ENCODE assay signal across 8 mouse cellular contexts in the genomic region with DNA sequence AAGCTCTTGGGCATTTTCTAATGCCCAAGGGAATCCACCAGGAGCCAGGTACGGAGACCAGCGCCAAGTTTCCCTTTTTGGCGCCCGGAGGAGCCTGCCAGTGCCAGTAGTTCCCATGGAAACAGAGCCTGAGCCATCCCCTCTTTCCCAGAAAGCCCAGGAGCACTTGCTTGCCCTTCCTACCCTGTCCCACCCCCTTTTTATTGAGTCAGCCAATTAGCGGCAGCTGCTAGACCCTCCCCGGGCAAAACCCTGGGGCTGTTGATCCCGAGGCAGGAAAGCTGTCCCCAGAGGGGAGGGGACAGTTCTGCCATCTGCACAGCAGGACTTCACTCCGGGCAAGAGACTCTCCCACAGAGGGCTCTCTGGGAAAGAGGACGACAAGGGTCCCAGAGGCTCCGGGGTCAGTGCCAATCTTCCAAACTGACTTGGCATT. TPM values are rescaled to one million over a fixed set of nuclear protein-coding genes. Genes with fewer than 3 reads are reported as not detected.
DNase-seq lines count a peak whose midpoint lies in the region; ATAC-seq and TF ChIP-seq lines count a peak whose summit lies in the region.

TSS of gene Kcnip3 (minus strand) at position 89 of the 436 bp plus-strand sequence.

- H3K4me3 ChIP-seq in ES-Bruce4 (ENCODE audit: low read depth, low read length): peak within 1 kb of the TSS; percentile 18; the same call in 1 of the 2 replicates
- H3K4me3 ChIP-seq in embryonic facial prominence, embryonic 12.5 days: peak within 1 kb of the TSS; percentile 26
- H3K4me3 ChIP-seq in intestine, embryonic 14.5 days (ENCODE audit: low read depth, low read length): peak within 1 kb of the TSS; percentile 34
- 0 out of 2 replicates have a peak within 1 kb of the TSS, but pooled peaks have one; percentile 5 for H3K4me3 ChIP-seq in liver, embryonic 12.5 days

- no peaks in the 10 kb centered on the region for H3K27me3 ChIP-seq in ES-Bruce4 (ENCODE audit: control insufficient read depth, insufficient read depth, low read length, poor library complexity, severe bottlenecking)
- H3K27me3 ChIP-seq in embryonic facial prominence, embryonic 12.5 days: no peaks in the 10 kb centered on the region
- H3K27me3 ChIP-seq in intestine, embryonic 14.5 days (replicated peaks; ENCODE audit: control insufficient read depth, insufficient read depth, low read length): no peaks in the 10 kb centered on the region
- H3K27me3 ChIP-seq in liver, embryonic 12.5 days (replicated peaks): peaks cover 33% of the 10 kb centered on the region

- H3K27ac ChIP-seq in ES-Bruce4 (ENCODE audit: insufficient read depth, low read length): no peak within 1 kb of the TSS
- H3K27ac ChIP-seq in embryonic facial prominence, embryonic 12.5 days: 0 out of 2 replicates have a peak within 1 kb of the TSS, but pooled peaks have one; percentile 27
- H3K27ac ChIP-seq in intestine, embryonic 14.5 days (ENCODE audit: low read depth): no peak within 1 kb of the TSS
- no peak within 1 kb of the TSS for H3K27ac ChIP-seq in liver, embryonic 12.5 days

- H3K9me3 ChIP-seq in ES-Bruce4 (replicated peaks; ENCODE audit: control insufficient read depth, insufficient read depth, low read length, poor library complexity, severe bottlenecking): no peaks in the 10 kb centered on the region
- H3K9me3 ChIP-seq in embryonic facial prominence, embryonic 12.5 days: no peaks in the 10 kb centered on the region
- no peaks in the 10 kb centered on the region for H3K9me3 ChIP-seq in intestine, embryonic 14.5 days (ENCODE audit: control insufficient read depth, low read length)
- H3K9me3 ChIP-seq in liver, embryonic 12.5 days (replicated peaks): no peaks in the 10 kb centered on the region

- no peak for TF ChIP-seq POLR2A in ES-Bruce4 (IDR thresholded peaks at IDR 0.05; ENCODE audit: insufficient read depth, low read length)

- H3K4me1 ChIP-seq in ES-Bruce4 (ENCODE audit: control insufficient read depth, insufficient read depth, low read length): no peaks in the 10 kb centered on the region
- peaks cover 15% of the 10 kb centered on the region; the same call in 1 of the 2 replicates for H3K4me1 ChIP-seq in embryonic facial prominence, embryonic 12.5 days
- peaks cover 15% of the 10 kb centered on the region; the same call in 1 of the 2 replicates for H3K4me1 ChIP-seq in intestine, embryonic 14.5 days (replicated peaks; ENCODE audit: control insufficient read depth, insufficient read depth, low read length)
- H3K4me1 ChIP-seq in liver, embryonic 12.5 days: peaks cover 15% of the 10 kb centered on the region; the same call in 1 of the 2 replicates

- TF ChIP-seq CTCF in ES-Bruce4 (IDR thresholded peaks at IDR 0.05; ENCODE audit: low read depth, low read length): no peak

- H3K9ac ChIP-seq in ES-Bruce4 (ENCODE audit: low read depth, poor library complexity, severe bottlenecking): no peak within 1 kb of the TSS
- peak within 1 kb of the TSS; percentile 29 for H3K9ac ChIP-seq in embryonic facial prominence, embryonic 12.5 days
- peak within 1 kb of the TSS; percentile 34 for H3K9ac ChIP-seq in intestine, embryonic 14.5 days (ENCODE audit: low read length)
- no peak within 1 kb of the TSS for H3K9ac ChIP-seq in liver, embryonic 12.5 days

- peak; percentile 83 for DNase-seq in MN1 (ENCODE audit: low spot score)
- DNase-seq in intestine, embryonic 14.5 days (ENCODE audit: low spot score): peak; percentile 55
- DNase-seq in right cerebral cortex, adult 2 months (ENCODE audit: low spot score in 2 of 2): peak; percentile 72 to 86
- DNase-seq in gastrocnemius, postnatal 14 days: no peak
- DNase-seq in gastrocnemius, postnatal 25 days: no peak

- intact Hi-C loops in gastrocnemius, postnatal 14 days (cut with DNase I; ENCODE audit: low total_unique reads): no loop called here

- ATAC-seq in embryonic facial prominence, embryonic 12.5 days (ENCODE audit: insufficient number of reproducible peaks, insufficient read depth, low FRiP score, low TSS enrichment): no peak
- peak; percentile 56; the same call in 1 of the 2 replicates for ATAC-seq in intestine, embryonic 14.5 days (replicated peaks; ENCODE audit: low FRiP score, low TSS enrichment, low read depth)
- no peak for ATAC-seq in liver, embryonic 12.5 days

- no peaks in the 10 kb centered on the region for H3K36me3 ChIP-seq in ES-Bruce4 (ENCODE audit: control insufficient read depth, insufficient read depth, low read length, poor library complexity, severe bottlenecking)
- no peaks in the 10 kb centered on the region for H3K36me3 ChIP-seq in embryonic facial prominence, embryonic 12.5 days
- no peaks in the 10 kb centered on the region for H3K36me3 ChIP-seq in intestine, embryonic 14.5 days (ENCODE audit: control insufficient read depth, insufficient read depth, low read length)
- no peaks in the 10 kb centered on the region for H3K36me3 ChIP-seq in liver, embryonic 12.5 days

- peak within 1 kb of the TSS; percentile 50 for H3K4me2 ChIP-seq in embryonic facial prominence, embryonic 12.5 days (replicated peaks)
- H3K4me2 ChIP-seq in intestine, embryonic 14.5 days (ENCODE audit: low read length): peak within 1 kb of the TSS; percentile 53
- peak within 1 kb of the TSS; percentile 27 for H3K4me2 ChIP-seq in liver, embryonic 12.5 days

- WGBS in embryonic facial prominence, embryonic 12.5 days: 2% methylated on average over 10 of the region's 10 CpGs
- WGBS in intestine, embryonic 14.5 days: 2% methylated on average over 10 of the region's 10 CpGs
- 20% methylated on average over 10 of the region's 10 CpGs for WGBS in liver, embryonic 12.5 days (ENCODE audit: insufficient replicate concordance)

- TF ChIP-seq EP300 in ES-Bruce4 (IDR thresholded peaks at IDR 0.05; ENCODE audit: insufficient read depth, low read depth, low read length): no peak

RNA-seq across cellular contexts. Expression of gene Kcnip3, which starts in this region (rescaled TPM):
- 2.0 and 2.8 TPM in 2 replicates for polyA plus RNA-seq in ES-Bruce4 (2011; ENCODE audit: insufficient read depth, insufficient read length, low read depth, missing spikeins)
- polyA plus RNA-seq in embryonic facial prominence, embryonic 12.5 days (2016; fragmentation: Nextera tagmentation; extraction: Ambion mirVana): 2.2 TPM in 2 replicates
- polyA plus RNA-seq in intestine, embryonic 14.5 days (2014; fragmentation: Nextera tagmentation; extraction: Ambion mirVana): 7.6 and 7.8 TPM in 2 replicates
- 0.70 and 0.72 TPM in 2 replicates for polyA plus RNA-seq in liver, embryonic 12.5 days (2016; fragmentation: Nextera tagmentation; extraction: Ambion mirVana)
- under 1 TPM; 0.53 to 0.86 TPM for total RNA-seq in gastrocnemius, postnatal 14 days (2021)
- under 1 TPM; 0.28 to 0.38 TPM for total RNA-seq in gastrocnemius, postnatal 25 days (2021)

Comparison
In these comparisons a context has a peak if more than half of its experiments do, and no peak if none do; other contexts are left out.
1. H3K9ac ChIP-seq: peak in embryonic facial prominence, embryonic 12.5 days (single experiment) and intestine, embryonic 14.5 days (single experiment); none in ES-Bruce4 (single experiment) and liver, embryonic 12.5 days (single experiment).
2. DNase-seq: peak in MN1 (single experiment), intestine, embryonic 14.5 days (single experiment) and right cerebral cortex, adult 2 months (2 of 2); none in gastrocnemius, postnatal 14 days (single experiment) and gastrocnemius, postnatal 25 days (single experiment).
3. Peak in every context shown above with its lines, with median percentiles within 50 percentile points of each other: H3K4me3 ChIP-seq and H3K4me2 ChIP-seq.